Mouse (Mus musculus) layer of hippocampus, adult 18-20 months (tissue): ENCODE results near the gene Btf3. TPM values are rescaled to one million over a fixed set of nuclear protein-coding genes. Genes with fewer than 3 reads are reported as not detected.
A peak's percentile ranks its signal among the peaks of the same experiment; 100 is the strongest.

ENCODE experiments used
- DNase-seq, 2 experiments: peaks; one replicate each; pipeline ENCODE4 v3.0.0; 2022; ENCODE audit warnings: low spot score in 2 of 2
- long read RNA-seq: library from polyadenylated mRNA; stranded (forward); transcript quantifications from one replicate; pipeline ENCODE4 v2.0.0, GENCODE M21; 2021
- total RNA-seq, 2 experiments: library from RNA; stranded (reverse); gene quantifications; 2 replicates each; pipeline ENCODE4 v1.2.3; 2021

Gene Btf3
- total RNA-seq, result 100 to 1,000 TPM; 198 to 207 TPM
- long read RNA-seq, transcript Btf3-205 (6 exons, 888 nt), result major isoform, 70 of 76 reads
- long read RNA-seq, partial matches to known transcripts, result 3 of 76 reads
- long read RNA-seq, other reads (novel, unspliced or antisense), result 1 of 76 reads

- peak; percentile 88 to 96 for DNase-seq
Measured at GRCm38 (mm10) chr13:98316480-98317245, at the start of gene Btf3. Gene Btf3 (minus strand): TSS chr13:98317006.

DNA sequence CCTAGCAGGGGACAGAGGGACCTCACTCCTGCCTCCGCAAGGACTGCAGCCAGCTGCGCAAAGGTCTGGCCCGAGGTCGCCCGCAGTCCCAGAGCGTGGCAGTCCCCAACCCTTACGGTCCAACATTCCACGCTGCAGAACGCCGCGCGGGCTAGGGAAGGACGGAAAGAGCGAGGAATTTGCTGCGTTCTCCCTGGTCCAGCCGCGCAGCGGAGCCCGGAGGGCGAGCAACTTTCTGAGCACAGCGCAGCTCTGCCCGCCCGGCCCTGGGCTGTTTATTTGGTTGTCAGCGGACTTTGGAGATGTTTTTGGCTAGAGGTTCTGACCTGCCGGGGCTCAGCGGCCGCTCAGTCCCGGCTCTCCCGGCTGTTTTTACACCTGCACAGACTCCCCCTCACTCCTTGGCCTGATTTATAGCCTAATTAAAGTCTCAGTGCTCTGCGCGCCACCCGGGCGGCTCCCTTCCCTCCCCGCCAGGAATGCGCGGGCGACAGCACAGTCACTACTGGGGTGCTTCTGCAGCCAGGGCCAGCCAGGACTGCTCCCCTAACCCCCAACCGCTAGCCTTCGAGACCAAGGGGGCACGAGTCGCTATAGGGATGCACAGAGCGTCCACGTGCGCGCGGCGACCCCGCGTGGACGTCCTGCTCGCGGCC lies 49.1 kb upstream of the Btf3 start:
- no peak for DNase-seq

DNA sequence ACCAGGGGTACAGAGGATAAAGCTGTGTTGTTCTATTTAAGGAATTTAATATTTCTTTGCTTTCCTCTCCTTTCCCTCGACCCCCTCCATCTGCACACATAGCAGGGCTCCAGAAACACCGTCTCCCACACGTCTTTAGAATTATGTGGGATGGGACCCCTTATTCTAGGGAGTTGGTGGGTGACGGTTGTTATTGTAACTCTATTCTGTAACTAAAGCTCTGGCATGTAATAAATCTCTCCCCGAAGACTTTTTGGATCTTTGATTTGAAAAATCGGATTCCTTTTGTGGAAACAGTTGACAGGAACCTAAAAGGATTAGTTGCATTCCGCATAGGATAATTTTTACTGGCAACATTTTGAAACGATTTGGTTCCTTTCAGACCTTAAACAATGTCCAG lies 48.3 kb upstream of the Btf3 start:
- DNase-seq, result no peak

DNA sequence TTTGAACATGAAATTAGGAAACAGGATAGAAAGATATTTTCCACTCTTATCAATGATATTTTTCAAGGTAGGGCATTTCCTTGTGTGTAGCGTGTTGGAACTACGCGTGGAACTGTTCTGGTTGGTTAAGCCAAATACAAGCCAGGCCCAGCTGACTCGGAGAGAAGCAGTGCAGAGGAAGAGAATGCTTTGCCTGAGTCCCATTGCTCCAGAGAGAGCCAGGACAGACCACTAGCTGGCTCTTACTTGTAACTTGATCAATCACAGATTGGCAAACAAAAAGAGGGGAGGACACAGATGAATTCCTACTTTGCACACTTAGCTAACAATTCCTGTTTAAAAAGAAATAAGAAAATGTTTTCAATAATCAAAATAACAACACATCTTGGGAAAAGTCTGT lies 46.2 kb upstream of the Btf3 start:
- DNase-seq, result no peak

DNA sequence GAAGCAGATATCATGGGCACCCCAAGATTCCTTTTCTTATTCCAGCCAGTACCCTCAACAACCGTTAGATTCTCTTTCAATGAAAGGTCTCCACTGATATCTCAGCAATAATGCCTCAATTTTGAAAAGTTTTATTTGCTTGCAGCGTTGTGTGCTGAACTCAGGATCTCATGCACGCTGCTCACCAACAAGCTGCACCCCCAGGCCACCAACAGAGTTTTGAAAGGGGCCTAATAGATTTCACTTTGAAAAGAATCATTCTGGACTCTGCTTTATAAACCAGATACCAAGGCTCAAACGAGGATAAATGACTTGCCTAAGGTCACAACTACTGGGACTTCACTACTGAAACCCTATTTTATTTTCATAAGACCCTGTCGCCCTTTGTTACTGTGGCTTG lies 44.4 kb upstream of the Btf3 start:
- no peak for DNase-seq

GRCm38 (mm10) chr13:98360391-98360790 lies 43.6 kb upstream of the Btf3 start:
- DNase-seq, result no peak

GRCm38 (mm10) chr13:98359337-98359736 lies 42.5 kb upstream of the Btf3 start:
- no peak for DNase-seq

GRCm38 (mm10) chr13:98358424-98359181 lies 41.8 kb upstream of the Btf3 start:
- no peak for DNase-seq

DNA sequence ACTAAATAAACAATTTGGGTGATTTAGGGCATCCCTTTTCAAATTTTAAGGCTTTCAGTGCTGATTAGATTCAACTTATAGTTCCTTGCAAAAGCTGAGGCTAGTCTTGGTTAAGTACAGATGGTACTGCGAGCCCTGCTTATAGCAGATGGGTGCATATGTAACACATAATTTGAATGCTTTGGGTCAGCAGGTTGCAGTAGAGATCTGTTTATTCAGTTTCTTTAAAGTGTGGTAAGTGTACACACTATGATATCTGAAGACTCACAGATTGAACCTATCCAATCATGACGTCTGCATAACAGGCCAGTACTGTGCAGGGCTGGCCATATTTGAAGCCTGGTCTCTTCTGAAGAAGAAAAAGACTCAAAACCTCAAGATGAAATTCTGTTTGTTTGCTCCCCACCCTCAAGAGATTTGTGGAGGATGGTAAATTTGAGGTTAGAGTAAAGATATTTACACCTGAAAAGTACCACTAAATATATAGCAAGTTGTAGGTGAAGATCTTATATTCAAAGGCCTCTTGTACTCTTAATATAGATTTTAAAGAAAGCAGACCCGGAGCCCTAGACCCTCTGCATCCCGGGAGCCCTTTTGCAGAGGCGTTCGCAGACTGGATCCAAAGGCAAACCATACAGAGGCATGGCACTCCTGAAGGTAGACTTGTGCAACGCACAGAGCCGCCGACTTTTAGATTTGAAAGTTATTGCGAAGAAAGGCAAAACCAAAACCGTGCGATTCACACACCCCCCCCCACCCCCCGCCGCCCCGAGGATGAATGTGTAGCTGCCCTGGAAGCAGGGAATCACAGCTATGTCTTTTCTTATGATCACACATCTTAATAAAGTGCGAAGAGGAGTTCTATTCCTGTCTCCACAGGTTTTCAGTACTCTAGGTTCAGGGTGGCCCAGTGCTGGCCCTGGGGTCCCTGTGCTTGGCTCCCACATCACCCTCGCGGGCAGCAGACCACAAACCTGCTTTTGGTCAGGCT lies 40.9 kb upstream of the Btf3 start:
- DNase-seq, result no peak

DNA sequence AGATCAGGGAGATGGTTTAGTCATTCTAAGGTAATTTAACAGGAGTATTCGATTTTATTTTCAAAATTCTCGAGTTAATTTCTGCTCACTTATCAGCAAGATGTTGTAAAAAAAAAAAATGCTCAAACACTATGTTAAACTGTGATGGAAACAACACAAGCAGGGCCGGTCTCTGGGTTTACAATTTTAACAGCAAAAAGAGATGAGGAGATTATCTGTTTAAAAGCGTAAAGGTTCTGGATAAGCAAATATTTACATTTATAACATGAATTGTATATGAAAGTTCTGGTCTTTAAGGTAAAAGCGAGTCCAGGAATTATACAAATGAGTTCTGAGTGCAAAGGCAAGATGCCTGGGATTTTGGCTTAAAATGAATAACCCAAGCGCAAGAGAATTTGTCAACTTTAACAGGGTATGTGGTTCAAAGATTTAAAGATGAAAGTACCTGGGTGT lies 40.2 kb upstream of the Btf3 start:
- no peak for DNase-seq

DNA sequence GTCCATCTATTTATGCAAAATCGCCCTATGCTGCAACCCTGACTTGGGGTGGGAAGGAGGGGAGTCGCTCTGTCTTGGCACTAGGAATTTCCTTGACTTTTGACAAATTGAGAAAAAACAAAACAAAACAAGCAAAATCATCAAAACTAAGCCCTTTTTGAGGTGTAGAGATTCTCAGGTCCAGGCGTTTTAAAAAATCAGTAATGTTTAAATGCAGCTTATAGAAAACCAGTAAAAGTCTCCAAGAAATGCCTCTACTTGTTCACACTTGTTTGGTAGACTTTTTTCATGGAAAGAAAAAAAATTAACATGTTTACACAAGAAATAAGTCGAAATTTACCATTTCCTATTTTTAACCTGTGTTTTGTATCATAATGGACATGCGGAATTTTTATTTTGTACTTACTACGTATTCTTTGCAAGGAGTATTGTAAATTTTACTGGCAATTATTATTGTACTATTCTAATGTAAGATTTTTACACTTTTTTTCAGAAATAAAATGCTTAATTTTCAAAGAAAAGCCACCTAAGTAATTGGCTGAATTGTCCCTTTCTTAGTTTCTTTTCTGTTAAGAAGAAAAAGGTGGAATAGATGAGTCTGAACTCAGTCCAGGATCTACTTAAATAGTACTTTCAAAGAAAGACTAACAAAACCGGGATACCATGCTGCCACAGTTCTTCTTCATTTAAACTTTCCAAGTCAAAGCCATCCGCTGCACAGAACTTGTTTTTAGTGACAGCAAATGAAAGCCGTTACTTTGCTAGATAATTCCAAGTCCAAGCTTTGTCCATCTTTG lies 39.6 kb upstream of the Btf3 start:
- DNase-seq, result no peak

DNA sequence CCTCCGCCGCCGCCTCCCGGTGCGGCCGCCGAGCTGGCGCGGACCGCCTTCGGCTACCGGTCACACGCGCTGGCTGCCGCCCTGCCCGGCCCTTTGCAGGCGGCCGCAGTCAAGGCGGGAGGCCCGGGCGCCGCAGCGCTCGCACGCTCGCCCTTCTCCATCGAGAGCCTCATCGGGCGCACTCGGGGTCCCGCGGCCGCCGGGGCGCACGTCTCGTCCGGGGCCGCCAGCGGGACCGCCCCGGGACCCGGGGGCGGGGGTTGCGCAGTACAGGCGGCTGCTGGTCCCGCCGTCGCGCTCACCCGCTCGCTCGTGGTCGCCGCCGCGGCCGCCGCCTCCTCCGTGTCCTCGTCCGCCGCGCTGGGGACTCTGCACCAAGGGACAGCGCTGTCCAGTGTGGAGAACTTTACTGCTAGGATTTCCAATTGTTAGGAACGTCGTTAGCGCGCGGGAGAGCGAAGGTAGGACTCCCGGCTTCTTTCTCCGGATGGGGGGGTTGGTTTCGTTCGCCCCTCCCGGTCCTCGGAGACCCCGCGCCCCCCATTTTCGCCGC lies 38.8 kb upstream of the Btf3 start:
- no peak for DNase-seq

DNA sequence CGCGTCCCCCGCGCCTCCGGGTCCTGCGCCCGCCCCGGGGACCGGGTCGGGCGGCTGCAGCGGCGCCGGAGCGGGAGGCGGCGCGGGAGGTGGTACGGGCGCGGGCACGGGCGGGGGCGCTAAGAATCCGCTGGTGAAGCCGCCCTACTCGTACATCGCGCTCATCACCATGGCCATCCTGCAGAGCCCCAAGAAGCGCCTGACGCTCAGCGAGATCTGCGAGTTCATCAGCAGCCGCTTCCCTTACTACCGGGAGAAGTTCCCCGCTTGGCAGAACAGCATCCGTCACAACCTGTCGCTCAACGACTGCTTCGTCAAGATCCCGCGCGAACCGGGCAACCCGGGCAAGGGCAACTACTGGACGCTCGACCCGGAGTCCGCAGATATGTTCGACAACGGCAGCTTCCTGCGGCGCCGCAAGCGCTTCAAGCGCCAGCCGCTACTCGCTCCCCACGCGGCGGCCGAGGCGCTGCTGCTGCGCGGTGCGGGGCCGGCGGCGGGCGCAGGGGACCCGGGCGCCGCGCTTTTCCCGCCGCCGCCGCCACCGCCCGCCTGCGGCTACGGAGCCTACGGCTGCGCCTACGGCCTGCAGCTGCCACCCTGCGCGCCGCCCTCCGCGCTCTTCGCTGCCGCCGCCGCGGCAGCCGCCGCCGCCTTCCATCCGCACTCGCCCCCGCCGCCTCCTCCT lies 38.2 kb upstream of the Btf3 start:
- peak in 1 of 2 experiments; percentile 29 for DNase-seq

GRCm38 (mm10) chr13:98354090-98354801 lies 37.4 kb upstream of the Btf3 start, which contains the start of gene Foxd1:
Gene Foxd1 (plus strand): TSS chr13:98354242.
- DNase-seq, result no peak

GRCm38 (mm10) chr13:98353709-98354089 lies 36.9 kb upstream of the Btf3 start:
- no peak for DNase-seq

DNA sequence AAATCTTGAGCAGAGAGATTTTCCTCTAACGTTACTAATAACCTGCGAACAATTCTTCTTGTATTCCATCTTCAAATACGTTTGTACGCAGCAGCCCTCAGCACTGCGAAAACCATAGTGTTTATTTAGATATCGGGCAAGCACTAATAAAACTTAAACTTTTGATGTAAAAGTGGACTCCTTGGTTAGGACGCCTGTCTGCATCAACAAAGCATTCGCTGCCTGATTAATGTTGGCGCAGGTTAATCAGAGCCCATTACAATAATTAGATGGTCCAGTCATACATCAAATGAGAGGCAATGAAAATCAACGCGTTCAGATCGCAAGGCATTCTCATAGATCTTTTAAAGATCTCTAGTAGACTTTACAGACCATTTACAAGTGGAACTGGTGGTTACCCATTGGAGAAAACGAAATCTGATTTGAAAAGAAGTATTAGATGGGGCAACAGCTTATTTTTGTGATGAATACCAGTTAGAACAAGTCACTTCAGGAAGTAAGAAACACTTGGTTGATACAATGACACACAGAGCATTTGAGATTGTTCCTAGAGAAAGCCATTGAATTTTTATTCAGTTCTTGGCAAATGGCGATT lies 35.7 kb upstream of the Btf3 start:
- DNase-seq, result no peak

GRCm38 (mm10) chr13:98351527-98351926 lies 34.7 kb upstream of the Btf3 start:
- DNase-seq, result no peak

DNA sequence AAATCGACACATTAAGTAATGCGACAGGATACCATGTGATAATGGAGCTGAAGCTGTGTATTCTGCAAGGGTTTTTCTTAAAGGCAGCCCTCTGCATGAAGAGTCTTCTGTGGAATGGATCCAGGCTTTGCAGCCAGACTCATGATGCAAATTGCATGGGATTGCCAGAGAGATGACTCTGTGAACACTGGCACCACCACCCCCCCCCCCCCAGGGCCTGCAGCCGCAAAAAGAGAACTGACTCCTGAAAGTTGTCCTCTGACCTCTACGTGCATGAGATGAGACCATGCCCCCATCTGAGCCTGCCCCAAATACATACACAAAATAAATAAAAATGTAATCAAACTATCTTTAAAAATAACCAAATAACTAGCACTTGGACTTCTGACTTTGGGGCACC lies 32.7 kb upstream of the Btf3 start:
- DNase-seq, result no peak
